Mouse (Mus musculus) midbrain, embryonic 12.5 days (tissue): ENCODE data around the gene St6galnac3. TPM values are rescaled to one million over a fixed set of nuclear protein-coding genes. Genes with fewer than 3 reads are reported as not detected.

Experiments
- ATAC-seq: fragments of 200-750 bp; cut with Nextera tagmentation; 2 replicates; pipeline ENCODE4 v1.8.0; 2017; ENCODE audit warnings: low read depth, moderate TSS enrichment, moderate library complexity; ENCODE audit not compliant: low FRiP score
- H3K27ac ChIP-seq: fragments of 300-500 bp; sonication (generic); replicated peaks from 2 replicates; pipeline ENCODE4 v1.5.1; 2016; ENCODE audit warnings: mild to moderate bottlenecking
- H3K27me3 ChIP-seq: fragments of 300-500 bp; sonication (generic); 2 replicates; pipeline ENCODE4 v1.6.1; 2016; ENCODE audit warnings: mild to moderate bottlenecking
- H3K36me3 ChIP-seq: fragments of 300-500 bp; sonication (generic); 2 replicates; pipeline ENCODE4 v1.6.1; 2016
- H3K4me1 ChIP-seq: fragments of 300-500 bp; sonication (generic); 2 replicates; pipeline ENCODE4 v1.6.1; 2016
- H3K4me2 ChIP-seq: fragments of 300-500 bp; sonication (generic); replicated peaks from 2 replicates; pipeline ENCODE4 v1.6.1; 2016; ENCODE audit warnings: mild to moderate bottlenecking, moderate library complexity
- H3K4me3 ChIP-seq: fragments of 300-500 bp; sonication (generic); 2 replicates; pipeline ENCODE4 v1.5.1; 2016; ENCODE audit warnings: mild to moderate bottlenecking
- H3K9ac ChIP-seq: fragments of 300-500 bp; sonication (generic); replicated peaks from 2 replicates; pipeline ENCODE4 v1.6.1; 2016; ENCODE audit warnings: mild to moderate bottlenecking, moderate library complexity
- H3K9me3 ChIP-seq: fragments of 300-500 bp; sonication (generic); 2 replicates; pipeline ENCODE4 v1.6.1; 2016; ENCODE audit warnings: mild to moderate bottlenecking
- WGBS: fragments of 180-500 bp; shearing (Covaris S2); methylation state at CpG from one replicate; pipeline ENCODE4 v1.1.7; 2016; 5-methylcytosine and 5-hydroxymethylcytosine counted together
- polyA plus RNA-seq: library from polyadenylated mRNA; unstranded; fragments of >200 nt; fragmentation: Nextera tagmentation; extraction: Ambion mirVana; gene quantifications from 2 replicates; pipeline ENCODE4 v1.2.1, GENCODE M21; 2016

Gene St6galnac3
- polyA plus RNA-seq, 1 experiment from 2014 or later = 28.5 TPM

- no peaks in the 10 kb centered on the region for H3K4me1 ChIP-seq
- H3K9ac ChIP-seq = no peak overlapping the region
- no peak overlapping the region for H3K4me2 ChIP-seq
- H3K27ac ChIP-seq = no peak overlapping the region
- WGBS = 79% methylated on average over 6 of the region's 6 CpGs
- H3K36me3 ChIP-seq = no peaks in the 10 kb centered on the region
- no peak for ATAC-seq
- no peaks in the 10 kb centered on the region for H3K27me3 ChIP-seq
- H3K4me3 ChIP-seq = no peak overlapping the region
- H3K9me3 ChIP-seq = no peaks in the 10 kb centered on the region
Observed at GRCm38 (mm10) chr3:153525151-153525768, 199.7 kb downstream of the St6galnac3 start.

GRCm38 (mm10) chr3:153516848-153517247 lies 208.1 kb downstream of the St6galnac3 start:
- Histone ChIP-seq H3K27me3 (no peaks in the 10 kb centered on the region), H3K36me3 (no peaks in the 10 kb centered on the region), H3K27ac (no peak overlapping the region), H3K4me1 (peaks cover 5% of the 10 kb centered on the region; the same call in 1 of the 2 replicates), H3K9me3 (no peaks in the 10 kb centered on the region), H3K9ac (no peak overlapping the region), H3K4me3 (no peak overlapping the region), H3K4me2 (no peak overlapping the region)
- ATAC-seq = no peak
- WGBS = 81% methylated on average over 7 of the region's 7 CpGs

GRCm38 (mm10) chr3:153513501-153514060 lies 211.4 kb downstream of the St6galnac3 start:
- no peak for ATAC-seq
- WGBS = 64% methylated on average over 6 of the region's 6 CpGs
- H3K9ac ChIP-seq = no peak overlapping the region
- H3K4me1 ChIP-seq = peaks cover 14% of the 10 kb centered on the region
- H3K36me3 ChIP-seq = no peaks in the 10 kb centered on the region
- no peak overlapping the region for H3K27ac ChIP-seq
- no peaks in the 10 kb centered on the region for H3K9me3 ChIP-seq
- no peak overlapping the region for H3K4me3 ChIP-seq
- no peaks in the 10 kb centered on the region for H3K27me3 ChIP-seq
- H3K4me2 ChIP-seq = no peak overlapping the region

GRCm38 (mm10) chr3:153512545-153512944 lies 212.4 kb downstream of the St6galnac3 start:
- H3K4me1 ChIP-seq = peaks cover 14% of the 10 kb centered on the region
- no peak for ATAC-seq
- H3K36me3 ChIP-seq = no peaks in the 10 kb centered on the region
- H3K4me3 ChIP-seq = no peak overlapping the region
- no peak overlapping the region for H3K27ac ChIP-seq
- no peak overlapping the region for H3K4me2 ChIP-seq
- H3K9ac ChIP-seq = no peak overlapping the region
- H3K27me3 ChIP-seq = no peaks in the 10 kb centered on the region
- H3K9me3 ChIP-seq = no peaks in the 10 kb centered on the region
- WGBS = 75% methylated on average over 6 of the region's 6 CpGs

DNA sequence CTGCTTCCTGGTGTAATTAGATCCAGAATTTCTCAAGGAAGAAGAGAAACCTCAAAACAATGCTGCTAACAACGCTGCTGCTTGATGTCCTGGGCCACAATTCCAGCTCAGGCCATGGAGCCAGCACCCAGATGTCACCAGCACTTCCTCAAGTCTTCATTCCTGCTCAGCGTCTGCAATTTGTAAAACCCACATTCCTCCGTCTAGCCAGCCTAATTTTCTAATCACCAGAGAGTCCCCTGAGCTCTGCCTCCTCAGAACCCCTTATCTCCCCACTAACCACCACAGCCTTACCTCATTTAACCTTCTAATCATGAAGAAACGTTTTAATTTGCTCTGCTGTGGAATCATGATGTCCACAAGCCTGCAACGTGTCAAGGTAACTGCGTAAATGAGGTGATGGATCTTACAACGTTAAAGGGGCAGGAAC lies 213.8 kb downstream of the St6galnac3 start:
- no peaks in the 10 kb centered on the region for H3K27me3 ChIP-seq
- 69% methylated on average over 7 of the region's 7 CpGs for WGBS

DNA sequence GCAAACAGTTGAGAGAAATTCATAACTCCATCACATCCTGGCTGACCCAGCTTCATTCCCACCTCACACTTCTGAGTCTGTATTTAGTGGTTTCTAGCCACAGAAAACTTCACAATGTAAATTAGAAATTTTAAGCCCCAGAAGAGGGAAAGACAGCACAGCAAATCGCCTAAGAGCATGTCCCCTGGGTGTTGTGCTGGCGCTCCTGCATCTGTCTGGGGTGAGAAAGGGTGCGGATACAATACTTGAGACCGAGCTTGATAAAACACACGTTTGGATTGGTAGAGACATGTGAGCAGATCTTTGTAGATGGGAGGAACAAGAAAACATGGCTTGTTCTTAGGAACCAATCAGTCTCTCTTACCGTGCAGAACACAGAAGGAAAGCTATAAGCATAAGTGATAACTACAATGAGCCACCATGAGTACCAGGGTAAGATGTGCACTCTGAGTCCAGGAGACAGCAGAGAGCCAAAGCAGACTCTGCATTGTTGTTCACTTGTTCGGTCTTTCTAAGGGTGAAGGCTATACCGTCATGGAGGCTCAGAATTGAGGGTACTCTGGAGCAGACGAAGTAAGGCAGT lies 214.8 kb downstream of the St6galnac3 start:
- no peak overlapping the region for H3K9ac ChIP-seq
- H3K36me3 ChIP-seq = no peaks in the 10 kb centered on the region
- no peak overlapping the region for H3K4me2 ChIP-seq
- no peak overlapping the region for H3K4me3 ChIP-seq
- ATAC-seq = no peak
- H3K27ac ChIP-seq = no peak overlapping the region
- H3K27me3 ChIP-seq = no peaks in the 10 kb centered on the region
- no peaks in the 10 kb centered on the region for H3K9me3 ChIP-seq
- H3K4me1 ChIP-seq = peaks cover 14% of the 10 kb centered on the region
- 87% methylated on average over 9 of the region's 9 CpGs for WGBS

More for the DNA sequence above, 213.8 kb downstream of the St6galnac3 start:
- H3K9me3 ChIP-seq = no peaks in the 10 kb centered on the region
- no peak overlapping the region for H3K4me2 ChIP-seq
- no peak overlapping the region for H3K27ac ChIP-seq
- H3K4me1 ChIP-seq = peaks cover 14% of the 10 kb centered on the region
- no peak overlapping the region for H3K9ac ChIP-seq
- ATAC-seq = no peak
- H3K36me3 ChIP-seq = no peaks in the 10 kb centered on the region
- no peak overlapping the region for H3K4me3 ChIP-seq

DNA sequence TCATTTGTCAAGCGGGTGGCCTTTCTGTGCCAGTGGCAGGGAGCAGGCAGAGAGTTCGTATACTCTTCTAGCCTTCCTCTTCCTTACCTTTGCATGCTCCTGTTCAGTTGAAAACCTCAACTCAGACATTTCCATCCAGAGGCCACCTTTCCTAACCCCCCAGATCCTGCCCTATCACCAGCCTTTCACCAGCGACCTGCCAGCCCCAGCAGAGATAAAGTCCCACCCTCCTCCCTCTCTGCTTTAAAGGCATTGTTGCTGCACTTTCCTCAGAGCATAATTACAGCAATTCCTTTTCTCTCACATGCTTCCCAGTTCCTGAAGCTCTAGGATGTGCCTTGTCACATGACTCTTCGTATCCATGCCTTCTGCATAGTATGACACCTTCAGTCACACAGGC lies 215.3 kb downstream of the St6galnac3 start:
- Histone ChIP-seq H3K4me2 (no peak overlapping the region), H3K4me3 (no peak overlapping the region), H3K36me3 (no peaks in the 10 kb centered on the region), H3K9ac (no peak overlapping the region), H3K27ac (no peak overlapping the region), H3K27me3 (no peaks in the 10 kb centered on the region), H3K4me1 (peaks cover 14% of the 10 kb centered on the region), H3K9me3 (no peaks in the 10 kb centered on the region)
- 63% methylated on average over 4 of the region's 4 CpGs for WGBS
- no peak for ATAC-seq

GRCm38 (mm10) chr3:153509029-153509428 lies 215.9 kb downstream of the St6galnac3 start:
- WGBS = 86% methylated on average over 3 of the region's 3 CpGs
- no peak overlapping the region for H3K4me2 ChIP-seq
- no peaks in the 10 kb centered on the region for H3K36me3 ChIP-seq
- no peak overlapping the region for H3K9ac ChIP-seq
- ATAC-seq = no peak
- H3K27ac ChIP-seq = no peak overlapping the region
- H3K27me3 ChIP-seq = no peaks in the 10 kb centered on the region
- H3K4me3 ChIP-seq = no peak overlapping the region
- no peaks in the 10 kb centered on the region for H3K9me3 ChIP-seq
- peaks cover 14% of the 10 kb centered on the region for H3K4me1 ChIP-seq

DNA sequence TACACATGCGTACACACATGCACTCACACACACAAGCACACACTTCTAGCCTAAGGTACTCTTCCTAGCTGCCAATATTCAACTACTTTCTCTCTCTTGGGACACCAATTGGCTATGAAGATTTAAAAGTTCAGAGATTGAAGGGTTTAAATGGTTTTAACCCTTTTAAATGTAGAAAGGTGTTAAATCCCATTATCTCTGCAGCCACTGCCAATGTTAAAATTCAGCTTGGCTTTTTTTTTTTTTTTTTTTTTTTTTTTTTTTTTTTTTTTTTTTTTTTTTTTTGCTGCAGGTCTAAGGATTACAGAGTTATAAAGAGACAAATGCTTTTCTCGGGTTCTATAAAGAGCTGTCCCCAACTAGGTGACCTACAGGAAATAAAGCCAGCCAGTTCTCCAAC lies 216.4 kb downstream of the St6galnac3 start:
- 91% methylated on average over 2 of the region's 2 CpGs for WGBS
- no peak overlapping the region for H3K4me3 ChIP-seq
- no peaks in the 10 kb centered on the region for H3K36me3 ChIP-seq
- H3K9me3 ChIP-seq = no peaks in the 10 kb centered on the region
- H3K9ac ChIP-seq = no peak overlapping the region
- ATAC-seq = no peak
- H3K4me1 ChIP-seq = peaks cover 12% of the 10 kb centered on the region
- no peaks in the 10 kb centered on the region for H3K27me3 ChIP-seq
- H3K27ac ChIP-seq = no peak overlapping the region
- H3K4me2 ChIP-seq = no peak overlapping the region

GRCm38 (mm10) chr3:153507599-153507998 lies 217.4 kb downstream of the St6galnac3 start:
- WGBS = 97% methylated on average over 2 of the region's 2 CpGs
- H3K9me3 ChIP-seq = no peaks in the 10 kb centered on the region

DNA sequence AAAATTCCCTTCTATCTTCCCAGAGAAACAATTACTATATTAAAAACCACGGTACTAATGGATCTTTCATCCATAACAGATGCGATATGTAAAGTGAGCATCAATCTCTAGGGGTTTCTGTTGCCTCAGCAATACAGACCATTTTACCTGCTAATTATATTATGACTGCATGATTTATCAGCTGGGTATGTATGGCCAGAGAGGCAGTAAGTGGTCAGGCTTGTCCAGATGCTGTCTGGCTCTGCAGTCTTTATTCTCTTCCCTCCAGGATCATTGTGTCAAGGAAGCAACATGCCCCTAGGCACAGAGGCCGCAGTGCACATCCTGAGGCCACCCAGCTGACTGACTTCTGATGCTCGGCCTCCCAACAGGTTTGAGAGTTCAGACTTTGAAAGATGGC lies 222.5 kb downstream of the St6galnac3 start:
- H3K4me2 ChIP-seq = no peak overlapping the region
- 0 out of 2 replicates have a peak, but pooled peaks cover 2% of the 10 kb centered on the region for H3K4me1 ChIP-seq
- peak; percentile 48; the same call in 1 of the 2 replicates for ATAC-seq
- H3K27ac ChIP-seq = no peak overlapping the region
- 66% methylated on average over 4 of the region's 4 CpGs for WGBS
- no peaks in the 10 kb centered on the region for H3K9me3 ChIP-seq
- no peaks in the 10 kb centered on the region for H3K27me3 ChIP-seq
- H3K4me3 ChIP-seq = no peak overlapping the region
- H3K9ac ChIP-seq = no peak overlapping the region
- H3K36me3 ChIP-seq = no peaks in the 10 kb centered on the region

More at GRCm38 (mm10) chr3:153507599-153507998, 217.4 kb downstream of the St6galnac3 start:
- Histone ChIP-seq H3K9ac (no peak overlapping the region), H3K4me1 (peaks cover 9% of the 10 kb centered on the region), H3K36me3 (no peaks in the 10 kb centered on the region), H3K27ac (no peak overlapping the region), H3K27me3 (no peaks in the 10 kb centered on the region), H3K4me2 (no peak overlapping the region), H3K4me3 (no peak overlapping the region)
- no peak for ATAC-seq

- no peak overlapping the region for H3K9ac ChIP-seq
- H3K36me3 ChIP-seq = no peaks in the 10 kb centered on the region
- 58% methylated on average over 3 of the region's 3 CpGs for whole genome bisulfite sequencing
- H3K27ac ChIP-seq = no peak overlapping the region
- 0 out of 2 replicates have a peak, but pooled peaks cover 2% of the 10 kb centered on the region for H3K4me1 ChIP-seq
- no peaks in the 10 kb centered on the region for H3K27me3 ChIP-seq
- no peak overlapping the region for H3K4me3 ChIP-seq
- ATAC-seq = no peak
- H3K4me2 ChIP-seq = no peak overlapping the region
- no peaks in the 10 kb centered on the region for H3K9me3 ChIP-seq
Observed at GRCm38 (mm10) chr3:153501333-153501877, 223.6 kb downstream of the St6galnac3 start.
